Mouse (Mus musculus): ENCODE measurements around the gene Col25a1. TPM values are rescaled to one million over a fixed set of nuclear protein-coding genes. Genes with fewer than 3 reads are reported as not detected.
A peak's percentile ranks its signal among the peaks of the same experiment; 100 is the strongest.

Gene Col25a1
- polyA plus RNA-seq, 1 experiment from 2014 or later = 14.3 TPM

GRCm38 (mm10) chr3:130428796-130429195 lies 297.5 kb downstream of the Col25a1 start:
- Histone ChIP-seq H3K4me1 (ENCODE audit: control insufficient read depth, insufficient read depth, low read length) (peaks cover 17% of the 10 kb centered on the region; the same call in 1 of the 2 replicates), H3K9ac (ENCODE audit: low read depth, low read length) (no peak overlapping the region), H3K4me3 (ENCODE audit: low read depth, low read length) (no peak overlapping the region), H3K27ac (replicated peaks; ENCODE audit: low read depth, low read length) (no peak overlapping the region), H3K27me3 (replicated peaks; ENCODE audit: control insufficient read depth, insufficient read depth, low read length) (no peaks in the 10 kb centered on the region), H3K36me3 (ENCODE audit: control insufficient read depth, insufficient read depth, low read length) (no peaks in the 10 kb centered on the region), H3K9me3 (ENCODE audit: control insufficient read depth, low read length) (no peaks in the 10 kb centered on the region), H3K4me2 (ENCODE audit: low read depth, low read length) (no peak overlapping the region)
- DNase-seq (ENCODE audit: low spot score) (peak; percentile 72), ATAC-seq (ENCODE audit: low read depth) (no peak)
- 74% methylated on average over 4 of the region's 4 CpGs for WGBS

- Histone ChIP-seq H3K9me3 (ENCODE audit: control insufficient read depth, low read length) (no peaks in the 10 kb centered on the region), H3K4me2 (ENCODE audit: low read depth, low read length) (no peak overlapping the region), H3K9ac (ENCODE audit: low read depth, low read length) (no peak overlapping the region), H3K27me3 (replicated peaks; ENCODE audit: control insufficient read depth, insufficient read depth, low read length) (no peaks in the 10 kb centered on the region), H3K27ac (replicated peaks; ENCODE audit: low read depth, low read length) (no peak overlapping the region), H3K4me1 (ENCODE audit: control insufficient read depth, insufficient read depth, low read length) (peaks cover 17% of the 10 kb centered on the region; the same call in 1 of the 2 replicates), H3K36me3 (ENCODE audit: control insufficient read depth, insufficient read depth, low read length) (no peaks in the 10 kb centered on the region), H3K4me3 (ENCODE audit: low read depth, low read length) (no peak overlapping the region)
- 47% methylated on average over 5 of the region's 5 CpGs for WGBS
- DNase-seq (ENCODE audit: low spot score) (no peak), ATAC-seq (ENCODE audit: low read depth) (no peak)
Observed at GRCm38 (mm10) chr3:130430052-130430451, 298.8 kb downstream of the Col25a1 start.

- DNase-seq (ENCODE audit: low spot score) (no peak), ATAC-seq (ENCODE audit: low read depth) (no peak)
- WGBS = 84% methylated on average over 5 of the region's 5 CpGs
- Histone ChIP-seq H3K4me3 (ENCODE audit: low read depth, low read length) (no peak overlapping the region), H3K36me3 (ENCODE audit: control insufficient read depth, insufficient read depth, low read length) (no peaks in the 10 kb centered on the region), H3K27me3 (replicated peaks; ENCODE audit: control insufficient read depth, insufficient read depth, low read length) (no peaks in the 10 kb centered on the region), H3K27ac (replicated peaks; ENCODE audit: low read depth, low read length) (no peak overlapping the region), H3K4me1 (ENCODE audit: control insufficient read depth, insufficient read depth, low read length) (peaks cover 24% of the 10 kb centered on the region), H3K9me3 (ENCODE audit: control insufficient read depth, low read length) (no peaks in the 10 kb centered on the region), H3K9ac (ENCODE audit: low read depth, low read length) (no peak overlapping the region), H3K4me2 (ENCODE audit: low read depth, low read length) (no peak overlapping the region)
Observed at GRCm38 (mm10) chr3:130432818-130433217, 301.5 kb downstream of the Col25a1 start.

- Histone ChIP-seq H3K4me1 (ENCODE audit: control insufficient read depth, insufficient read depth, low read length) (peaks cover 18% of the 10 kb centered on the region), H3K36me3 (ENCODE audit: control insufficient read depth, insufficient read depth, low read length) (no peaks in the 10 kb centered on the region), H3K27ac (replicated peaks; ENCODE audit: low read depth, low read length) (no peak overlapping the region), H3K27me3 (replicated peaks; ENCODE audit: control insufficient read depth, insufficient read depth, low read length) (no peaks in the 10 kb centered on the region), H3K4me3 (ENCODE audit: low read depth, low read length) (no peak overlapping the region), H3K9ac (ENCODE audit: low read depth, low read length) (no peak overlapping the region), H3K9me3 (ENCODE audit: control insufficient read depth, low read length) (no peaks in the 10 kb centered on the region), H3K4me2 (ENCODE audit: low read depth, low read length) (no peak overlapping the region)
- DNase-seq (ENCODE audit: low spot score) (no peak), ATAC-seq (ENCODE audit: low read depth) (no peak)
Observed at GRCm38 (mm10) chr3:130436956-130437355, 305.7 kb downstream of the Col25a1 start.

- no peaks in the 10 kb centered on the region for H3K36me3 ChIP-seq (ENCODE audit: control insufficient read depth, insufficient read depth, low read length)
- ATAC-seq (ENCODE audit: low read depth) = no peak
- no peak overlapping the region for H3K4me3 ChIP-seq (ENCODE audit: low read depth, low read length)
- peak; percentile 40 for DNase-seq (ENCODE audit: low spot score)
- no peaks in the 10 kb centered on the region for H3K9me3 ChIP-seq (ENCODE audit: control insufficient read depth, low read length)
- no peak overlapping the region for H3K27ac ChIP-seq (replicated peaks; ENCODE audit: low read depth, low read length)
- peaks cover 26% of the 10 kb centered on the region for H3K4me1 ChIP-seq (ENCODE audit: control insufficient read depth, insufficient read depth, low read length)
- H3K4me2 ChIP-seq (ENCODE audit: low read depth, low read length) = no peak overlapping the region
- H3K27me3 ChIP-seq (replicated peaks; ENCODE audit: control insufficient read depth, insufficient read depth, low read length) = no peaks in the 10 kb centered on the region
- WGBS = 54% methylated on average over 6 of the region's 6 CpGs
- no peak overlapping the region for H3K9ac ChIP-seq (ENCODE audit: low read depth, low read length)
Observed at GRCm38 (mm10) chr3:130439767-130440166, 308.5 kb downstream of the Col25a1 start.

- Histone ChIP-seq H3K27ac (replicated peaks; ENCODE audit: low read depth, low read length) (no peak overlapping the region), H3K9ac (ENCODE audit: low read depth, low read length) (no peak overlapping the region), H3K4me1 (ENCODE audit: control insufficient read depth, insufficient read depth, low read length) (peaks cover 26% of the 10 kb centered on the region), H3K4me2 (ENCODE audit: low read depth, low read length) (peak overlapping the region; percentile 10; the same call in 1 of the 2 replicates), H3K4me3 (ENCODE audit: low read depth, low read length) (no peak overlapping the region), H3K36me3 (ENCODE audit: control insufficient read depth, insufficient read depth, low read length) (no peaks in the 10 kb centered on the region), H3K27me3 (replicated peaks; ENCODE audit: control insufficient read depth, insufficient read depth, low read length) (no peaks in the 10 kb centered on the region), H3K9me3 (ENCODE audit: control insufficient read depth, low read length) (no peaks in the 10 kb centered on the region)
- ATAC-seq (ENCODE audit: low read depth) (no peak), DNase-seq (ENCODE audit: low spot score) (peak; percentile 67)
- WGBS = 41% methylated on average over 12 of the region's 12 CpGs
Observed at GRCm38 (mm10) chr3:130440689-130441088, 309.4 kb downstream of the Col25a1 start.

- no peaks in the 10 kb centered on the region for H3K36me3 ChIP-seq (ENCODE audit: control insufficient read depth, insufficient read depth, low read length)
- H3K9ac ChIP-seq (ENCODE audit: low read depth, low read length) = no peak overlapping the region
- 0 out of 2 replicates have a peak, but pooled peaks have one; percentile 18 for ATAC-seq (ENCODE audit: low read depth)
- H3K4me1 ChIP-seq (ENCODE audit: control insufficient read depth, insufficient read depth, low read length) = peaks cover 19% of the 10 kb centered on the region
- WGBS = 32% methylated on average over 13 of the region's 13 CpGs
- H3K4me3 ChIP-seq (ENCODE audit: low read depth, low read length) = no peak overlapping the region
- H3K27ac ChIP-seq (replicated peaks; ENCODE audit: low read depth, low read length) = no peak overlapping the region
- peak; percentile 54 for DNase-seq (ENCODE audit: low spot score)
- H3K27me3 ChIP-seq (replicated peaks; ENCODE audit: control insufficient read depth, insufficient read depth, low read length) = no peaks in the 10 kb centered on the region
- H3K4me2 ChIP-seq (ENCODE audit: low read depth, low read length) = no peak overlapping the region; the same call in 1 of the 2 replicates
- H3K9me3 ChIP-seq (ENCODE audit: control insufficient read depth, low read length) = no peaks in the 10 kb centered on the region
Observed at GRCm38 (mm10) chr3:130443842-130444627, 312.7 kb downstream of the Col25a1 start.

GRCm38 (mm10) chr3:130449864-130450263 lies 318.6 kb downstream of the Col25a1 start:
- no peaks in the 10 kb centered on the region for H3K9me3 ChIP-seq (ENCODE audit: control insufficient read depth, low read length)
- H3K36me3 ChIP-seq (ENCODE audit: control insufficient read depth, insufficient read depth, low read length) = no peaks in the 10 kb centered on the region
- WGBS = 41% methylated on average over 7 of the region's 7 CpGs
- no peak overlapping the region for H3K27ac ChIP-seq (replicated peaks; ENCODE audit: low read depth, low read length)
- H3K9ac ChIP-seq (ENCODE audit: low read depth, low read length) = no peak overlapping the region
- no peak for DNase-seq (ENCODE audit: low spot score)
- no peak overlapping the region for H3K4me3 ChIP-seq (ENCODE audit: low read depth, low read length)
- H3K4me2 ChIP-seq (ENCODE audit: low read depth, low read length) = no peak overlapping the region
- ATAC-seq (ENCODE audit: low read depth) = no peak
- H3K4me1 ChIP-seq (ENCODE audit: control insufficient read depth, insufficient read depth, low read length) = no peaks in the 10 kb centered on the region
- H3K27me3 ChIP-seq (replicated peaks; ENCODE audit: control insufficient read depth, insufficient read depth, low read length) = no peaks in the 10 kb centered on the region

GRCm38 (mm10) chr3:130465371-130465770 lies 334.1 kb downstream of the Col25a1 start:
- WGBS = 81% methylated on average over 5 of the region's 5 CpGs

More at GRCm38 (mm10) chr3:130465371-130465770, 334.1 kb downstream of the Col25a1 start:
- DNase-seq (ENCODE audit: low spot score) = no peak
- Histone ChIP-seq H3K27me3 (replicated peaks; ENCODE audit: control insufficient read depth, insufficient read depth, low read length) (no peaks in the 10 kb centered on the region), H3K27ac (replicated peaks; ENCODE audit: low read depth, low read length) (no peak overlapping the region), H3K9ac (ENCODE audit: low read depth, low read length) (no peak overlapping the region), H3K4me2 (ENCODE audit: low read depth, low read length) (no peak overlapping the region), H3K4me3 (ENCODE audit: low read depth, low read length) (no peak overlapping the region), H3K9me3 (ENCODE audit: control insufficient read depth, low read length) (peaks cover 10% of the 10 kb centered on the region; the same call in 1 of the 2 replicates), H3K4me1 (ENCODE audit: control insufficient read depth, insufficient read depth, low read length) (no peaks in the 10 kb centered on the region), H3K36me3 (ENCODE audit: control insufficient read depth, insufficient read depth, low read length) (no peaks in the 10 kb centered on the region)
- no peak for ATAC-seq (ENCODE audit: low read depth)

All from embryonic facial prominence, embryonic 14.5 days (tissue).